Mouse (Mus musculus): Measurements from ENCODE around the gene Gcnt4.
"Not testable (repeated sequence)": the region's sequence is repeated elsewhere in the genome, so short reads cannot be mapped to it uniquely, and the experiment has no call there.

Gcnt4 gene

DNA sequence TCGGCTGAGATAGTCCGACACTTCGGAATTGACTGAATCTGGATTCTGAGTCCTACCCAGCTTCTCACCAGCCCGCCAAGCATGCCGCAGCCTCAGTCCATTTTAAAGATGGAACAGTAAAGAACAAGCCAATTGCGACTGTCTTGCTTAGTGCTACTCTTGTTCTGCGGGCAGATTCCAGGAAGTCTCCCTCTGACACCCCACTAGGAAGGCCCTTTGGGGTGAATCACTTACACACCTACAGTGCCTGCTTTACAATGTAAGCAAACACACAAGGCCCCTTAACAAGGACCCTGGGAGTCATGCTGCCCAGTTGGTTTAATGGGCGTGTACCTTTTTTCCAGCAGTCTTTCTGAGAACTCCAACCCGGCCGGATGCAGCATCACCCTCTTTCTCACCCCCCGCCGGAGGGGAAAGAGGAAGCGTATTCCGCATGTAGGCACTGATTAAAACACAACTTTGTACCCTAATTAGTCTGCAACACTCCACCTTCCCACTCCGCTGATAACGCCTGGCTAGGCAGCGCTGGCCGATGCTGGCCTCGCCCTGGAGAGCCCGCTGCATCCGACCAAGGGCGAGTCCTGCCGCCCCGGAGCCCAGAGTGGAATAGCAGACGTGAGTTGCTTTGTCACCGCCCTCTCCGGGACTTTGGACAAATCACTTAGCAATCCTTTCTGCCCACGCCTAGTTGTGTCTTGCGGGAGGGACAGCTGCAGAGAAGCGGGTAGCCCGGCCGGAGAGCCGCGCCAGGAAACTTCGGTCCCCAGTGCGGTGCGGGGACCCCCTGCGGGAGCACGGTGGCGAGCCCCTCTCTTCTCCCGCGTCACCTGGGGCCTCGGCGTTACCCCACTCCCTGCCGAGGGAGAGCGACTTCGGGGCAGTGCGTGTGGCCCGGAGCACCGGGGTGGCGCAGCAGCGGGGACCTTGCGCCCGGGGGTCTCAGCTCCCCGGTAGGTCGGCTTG lies at the start of gene Gcnt4:
Gcnt4 (plus strand) TSS at position 691 of the 963 bp plus-strand sequence.
- peak; percentile 8 to 14 for DNase-seq (ENCODE audit: low read depth in 1 of 2, low spot score in 2 of 2)

GRCm38 (mm10) chr13:96878220-96879057 lies 46.0 kb upstream of the Gcnt4 start:
- DNase-seq (ENCODE audit: low read depth in 1 of 2, low spot score in 2 of 2), result no peak

- DNase-seq (ENCODE audit: low read depth in 1 of 2, low spot score in 2 of 2), result no peak
Observed at GRCm38 (mm10) chr13:96884534-96884933, 40.0 kb upstream of the Gcnt4 start.

GRCm38 (mm10) chr13:96889985-96890384 lies 34.5 kb upstream of the Gcnt4 start:
- no peak for DNase-seq (ENCODE audit: low read depth in 1 of 2, low spot score in 2 of 2)

- DNase-seq (ENCODE audit: low read depth in 1 of 2, low spot score in 2 of 2), result no peak
Observed at GRCm38 (mm10) chr13:96895144-96895543, 29.3 kb upstream of the Gcnt4 start.

- DNase-seq (ENCODE audit: low read depth in 1 of 2, low spot score in 2 of 2), result no peak
Observed at GRCm38 (mm10) chr13:96906717-96907116, 17.8 kb upstream of the Gcnt4 start.

GRCm38 (mm10) chr13:96911202-96911601 lies 13.3 kb upstream of the Gcnt4 start:
- no peak for DNase-seq (ENCODE audit: low read depth in 1 of 2, low spot score in 2 of 2)

GRCm38 (mm10) chr13:96923134-96923533 lies 1.4 kb upstream of the Gcnt4 start:
- not testable (repeated sequence) for DNase-seq (ENCODE audit: low read depth in 1 of 2, low spot score in 2 of 2)

DNA sequence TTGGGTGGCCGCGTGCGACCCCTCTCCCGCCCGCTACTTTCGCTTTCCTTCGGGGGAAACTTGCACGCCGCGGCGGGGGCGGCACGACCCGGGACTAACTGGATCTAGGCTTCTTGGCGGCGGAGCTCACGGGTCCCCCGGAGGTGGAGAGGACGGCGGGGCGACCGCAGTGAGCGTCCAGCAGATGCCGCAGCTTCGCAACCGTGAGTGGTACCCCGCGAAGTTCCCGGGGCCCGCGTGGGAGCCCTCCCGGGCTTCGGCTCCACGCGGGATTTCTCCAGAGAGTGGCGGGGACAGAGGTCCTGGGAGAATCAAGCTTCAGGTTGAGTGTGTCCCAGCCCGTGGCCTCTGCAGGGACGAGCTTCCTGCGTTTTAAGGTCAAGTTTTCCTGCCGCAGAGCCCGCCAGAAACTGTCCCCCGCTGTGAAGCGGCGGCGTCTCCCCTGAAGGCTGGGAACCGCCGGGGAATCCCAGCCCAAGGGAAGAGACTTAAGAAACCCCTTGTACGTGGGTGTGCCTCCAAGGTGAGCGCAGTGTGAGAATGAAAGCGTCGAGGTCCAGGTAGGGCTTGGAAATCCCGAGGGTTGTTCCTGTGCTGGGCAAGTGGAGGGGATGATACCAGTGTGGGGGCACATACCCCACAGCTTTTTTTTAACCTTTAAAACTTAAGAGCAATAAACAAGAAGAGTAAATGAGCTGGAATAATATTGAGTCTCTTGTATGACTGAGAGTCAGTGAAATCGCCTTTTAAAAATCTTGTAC lies 676 bp downstream of the Gcnt4 start:
- no peak for DNase-seq (ENCODE audit: low read depth in 1 of 2, low spot score in 2 of 2)

DNA sequence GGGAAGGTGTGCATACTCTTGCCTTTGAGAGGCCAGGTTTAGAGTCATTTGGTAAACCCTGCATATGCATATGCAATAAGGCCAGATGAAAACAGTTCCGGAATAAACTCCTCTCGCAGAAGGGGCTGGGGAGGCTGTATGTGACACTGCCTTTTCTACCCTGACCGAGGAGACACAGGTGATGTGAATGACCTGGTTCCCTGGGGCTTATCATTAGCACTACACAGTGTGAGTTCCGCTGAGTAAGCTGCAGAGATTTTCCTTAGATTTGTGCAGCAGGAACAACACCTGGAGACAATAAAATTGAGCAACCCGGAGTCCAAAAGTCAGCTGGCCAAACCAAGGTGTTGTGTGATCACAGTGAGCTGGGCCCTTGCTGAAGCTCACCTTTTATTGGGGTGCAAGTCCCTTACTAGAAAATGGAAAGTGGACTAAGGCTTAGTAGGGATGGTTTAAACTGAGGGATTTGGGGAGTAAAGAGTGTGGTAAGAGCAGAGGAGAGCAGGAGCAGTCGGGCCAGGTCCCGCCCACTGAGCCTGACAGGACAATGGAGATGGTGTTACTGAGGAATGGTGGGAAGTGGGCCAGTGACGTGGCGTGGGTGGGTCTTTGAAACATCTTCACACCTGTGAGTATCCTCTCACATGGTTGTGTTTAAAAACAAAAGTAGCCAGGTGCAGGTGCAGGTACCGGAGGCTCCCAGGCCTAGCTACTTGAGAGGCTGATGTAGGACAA lies 1.7 kb downstream of the Gcnt4 start:
- no peak for DNase-seq (ENCODE audit: low read depth in 1 of 2, low spot score in 2 of 2)

- no peak for DNase-seq (ENCODE audit: low read depth in 1 of 2, low spot score in 2 of 2)
Observed at GRCm38 (mm10) chr13:96927781-96928180, 3.3 kb downstream of the Gcnt4 start.

- no peak for DNase-seq (ENCODE audit: low read depth in 1 of 2, low spot score in 2 of 2)
Observed at GRCm38 (mm10) chr13:96928432-96929039, 4.0 kb downstream of the Gcnt4 start.

- no peak for DNase-seq (ENCODE audit: low read depth in 1 of 2, low spot score in 2 of 2)
Observed at GRCm38 (mm10) chr13:96932745-96933144, 8.3 kb downstream of the Gcnt4 start.

GRCm38 (mm10) chr13:96933367-96933766 lies 8.9 kb downstream of the Gcnt4 start:
- DNase-seq (ENCODE audit: low read depth in 1 of 2, low spot score in 2 of 2), result no peak

GRCm38 (mm10) chr13:96936173-96936777 lies 11.8 kb downstream of the Gcnt4 start:
- no peak for DNase-seq (ENCODE audit: low read depth in 1 of 2, low spot score in 2 of 2)

DNA sequence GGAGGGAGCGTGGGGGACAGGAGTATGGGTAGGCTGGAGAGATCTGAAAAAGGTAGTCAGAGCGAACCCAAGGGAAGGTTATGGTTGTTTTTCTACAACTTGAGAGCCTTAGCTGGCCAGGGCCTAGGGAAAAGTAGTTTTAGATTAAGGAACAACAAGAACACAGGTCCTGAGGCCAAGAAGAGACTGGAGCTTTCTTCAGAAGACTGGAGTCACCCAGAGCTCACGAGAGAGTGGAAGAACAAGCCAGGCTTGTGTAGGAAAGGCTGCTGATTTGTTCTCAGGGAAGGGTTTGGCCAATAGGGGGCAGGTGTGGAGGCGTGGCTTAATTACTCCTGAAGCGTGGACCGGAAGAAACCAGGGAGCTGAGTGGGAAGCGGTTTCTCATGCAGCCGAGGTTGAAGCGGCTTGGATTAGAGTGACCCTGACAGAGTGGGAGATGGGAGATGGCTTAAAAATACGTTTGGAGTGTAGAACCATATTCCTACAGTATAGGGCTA lies 12.6 kb downstream of the Gcnt4 start:
- no peak for DNase-seq (ENCODE audit: low read depth in 1 of 2, low spot score in 2 of 2)

- DNase-seq (ENCODE audit: low read depth in 1 of 2, low spot score in 2 of 2), result no peak
Observed at GRCm38 (mm10) chr13:96939680-96940079, 15.2 kb downstream of the Gcnt4 start.

DNA sequence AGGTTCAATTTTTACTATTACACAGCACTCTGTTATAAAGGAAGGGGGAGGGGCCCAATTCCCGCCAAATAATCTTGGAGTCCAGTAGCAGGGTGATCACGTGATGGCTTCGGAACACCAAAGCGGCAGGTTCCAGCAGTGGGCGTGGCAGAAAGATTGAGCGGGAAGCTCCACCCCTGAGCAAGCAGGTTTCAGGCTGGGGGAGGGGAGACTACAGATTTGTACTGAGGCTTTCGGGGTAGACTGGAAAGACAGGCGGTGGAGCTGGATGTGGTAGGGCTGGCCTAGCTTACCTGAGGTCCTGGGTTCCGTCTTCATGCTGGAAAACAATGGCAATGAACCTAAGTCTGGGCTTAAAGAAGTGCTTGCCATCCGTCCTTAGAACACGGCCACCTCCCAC lies 17.0 kb downstream of the Gcnt4 start:
- not testable (repeated sequence) for DNase-seq (ENCODE audit: low read depth in 1 of 2, low spot score in 2 of 2)

GRCm38 (mm10) chr13:96943571-96943970 lies 19.1 kb downstream of the Gcnt4 start:
- DNase-seq (ENCODE audit: low read depth in 1 of 2, low spot score in 2 of 2), result no peak
